Mouse (Mus musculus) lung, embryonic 14.5 days (tissue): ENCODE data around the gene Gm18336. TPM values are rescaled to one million over a fixed set of nuclear protein-coding genes. Genes with fewer than 3 reads are reported as not detected.

Source experiments
- ATAC-seq: fragments of 200-750 bp; cut with Nextera tagmentation; 2 replicates; pipeline ENCODE4 v1.8.0; 2017; ENCODE audit warnings: mild to moderate bottlenecking, moderate TSS enrichment, moderate library complexity; ENCODE audit not compliant: insufficient read depth
- DNase-seq: peaks from one replicate; pipeline ENCODE4 v3.0.0-alpha.2; 2015
- H3K27ac ChIP-seq: fragments of 300-500 bp; sonication (generic); 2 replicates; pipeline ENCODE4 v1.5.1; 2014; ENCODE audit warnings: low read depth, mild to moderate bottlenecking, moderate library complexity
- H3K27me3 ChIP-seq: fragments of 300-500 bp; sonication (generic); 2 replicates; pipeline ENCODE4 v1.6.1; 2014; ENCODE audit warnings: low read length, control low read depth; ENCODE audit not compliant: insufficient read depth
- H3K36me3 ChIP-seq: fragments of 300-500 bp; sonication (generic); 2 replicates; pipeline ENCODE4 v1.6.1; 2014; ENCODE audit warnings: control low read depth; ENCODE audit not compliant: insufficient read depth
- H3K4me1 ChIP-seq: fragments of 300-500 bp; sonication (generic); 2 replicates; pipeline ENCODE4 v1.6.1; 2014; ENCODE audit warnings: antibody characterized with exemption, control low read depth; ENCODE audit not compliant: insufficient read depth
- H3K4me2 ChIP-seq: fragments of 300-500 bp; sonication (generic); 2 replicates; pipeline ENCODE4 v1.6.1; 2014; ENCODE audit warnings: mild to moderate bottlenecking
- H3K4me3 ChIP-seq: fragments of 300-500 bp; sonication (generic); 2 replicates; pipeline ENCODE4 v1.5.1; 2014; ENCODE audit warnings: low read depth, low read length
- H3K9ac ChIP-seq: fragments of 300-500 bp; sonication (generic); 2 replicates; pipeline ENCODE4 v1.6.1; 2014
- H3K9me3 ChIP-seq: fragments of 300-500 bp; sonication (generic); 2 replicates; pipeline ENCODE4 v1.6.1; 2016; ENCODE audit warnings: low read depth, low read length, control low read depth
- CTCF ChIP-seq: IDR thresholded peaks from 2 replicates; pipeline ENCODE4 v1.5.1; 2016; ENCODE audit warnings: antibody characterized with exemption, low read depth
- WGBS: fragments of 180-500 bp; shearing (Covaris S2); extraction: QIAGEN DNeasy Blood & Tissue Kit; methylation state at CpG from one replicate; pipeline ENCODE4 v1.1.7; 2014; 5-methylcytosine and 5-hydroxymethylcytosine counted together
- polyA plus RNA-seq: library from polyadenylated mRNA; unstranded; fragments of >200 nt; fragmentation: Nextera tagmentation; extraction: Ambion mirVana; gene quantifications from 2 replicates; pipeline ENCODE4 v1.2.1, GENCODE M21; 2014

Gm18336 gene
- polyA plus RNA-seq, 1 experiment from 2014 or later: not detected

DNA sequence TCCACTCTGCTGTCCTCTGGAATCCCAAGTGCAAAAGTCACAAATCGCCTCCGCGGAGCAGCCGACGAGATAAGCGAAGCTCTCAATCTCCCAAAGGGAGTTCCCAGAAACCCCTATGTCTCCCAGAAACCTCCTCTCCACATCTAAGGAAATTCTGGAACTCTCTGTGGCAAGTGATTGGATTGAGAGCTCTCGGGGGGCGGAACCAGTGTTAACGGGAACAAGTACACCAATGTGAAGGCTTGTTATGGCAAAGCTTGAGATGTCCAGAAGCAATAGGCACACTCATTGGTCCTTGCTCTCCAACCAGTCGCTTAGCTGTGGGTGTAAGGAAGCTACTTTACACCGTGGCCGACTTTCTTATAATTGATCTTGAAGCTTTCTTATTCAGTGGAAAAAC is 3.1 kb upstream of the Gm18336 start:
- Histone ChIP-seq H3K9me3 (no peaks in the 10 kb centered on the region), H3K27me3 (no peaks in the 10 kb centered on the region), H3K4me1 (no peaks in the 10 kb centered on the region), H3K27ac (no peak overlapping the region), H3K4me2 (no peak overlapping the region), H3K9ac (no peak overlapping the region), H3K36me3 (no peaks in the 10 kb centered on the region), H3K4me3 (no peak overlapping the region)
- no peak for TF ChIP-seq CTCF
- DNase-seq (no peak), ATAC-seq (no peak)
- WGBS: 89% methylated on average over 12 of the region's 12 CpGs

DNA sequence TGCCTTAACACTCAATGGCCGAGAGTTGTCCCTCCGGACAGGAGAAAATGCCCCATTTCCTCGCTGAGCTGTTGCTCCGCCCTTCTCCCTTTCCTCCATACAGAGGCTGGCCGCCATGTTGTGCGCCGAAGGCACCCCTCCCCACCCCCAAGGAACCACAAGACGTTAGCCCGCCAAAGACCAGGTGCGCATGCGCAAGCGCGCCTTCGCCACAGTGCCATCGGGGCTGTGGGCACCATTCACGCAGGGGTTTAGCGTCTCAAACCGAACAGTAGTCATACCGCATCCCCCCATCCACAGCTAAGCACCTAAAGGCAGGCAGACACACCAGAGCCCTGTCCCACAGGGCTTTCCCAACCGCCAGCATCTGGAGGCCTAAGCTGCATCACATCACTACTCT is 2.4 kb upstream of the Gm18336 start:
- no peak overlapping the region for H3K4me2 ChIP-seq
- no peak overlapping the region for H3K4me3 ChIP-seq
- H3K9ac ChIP-seq: no peak overlapping the region
- no peaks in the 10 kb centered on the region for H3K36me3 ChIP-seq
- DNase-seq (no peak), ATAC-seq (no peak)
- no peaks in the 10 kb centered on the region for H3K27me3 ChIP-seq
- WGBS: 89% methylated on average over 20 of the region's 20 CpGs
- H3K4me1 ChIP-seq: no peaks in the 10 kb centered on the region
- no peaks in the 10 kb centered on the region for H3K9me3 ChIP-seq
- TF ChIP-seq CTCF: no peak
- H3K27ac ChIP-seq: no peak overlapping the region

DNA sequence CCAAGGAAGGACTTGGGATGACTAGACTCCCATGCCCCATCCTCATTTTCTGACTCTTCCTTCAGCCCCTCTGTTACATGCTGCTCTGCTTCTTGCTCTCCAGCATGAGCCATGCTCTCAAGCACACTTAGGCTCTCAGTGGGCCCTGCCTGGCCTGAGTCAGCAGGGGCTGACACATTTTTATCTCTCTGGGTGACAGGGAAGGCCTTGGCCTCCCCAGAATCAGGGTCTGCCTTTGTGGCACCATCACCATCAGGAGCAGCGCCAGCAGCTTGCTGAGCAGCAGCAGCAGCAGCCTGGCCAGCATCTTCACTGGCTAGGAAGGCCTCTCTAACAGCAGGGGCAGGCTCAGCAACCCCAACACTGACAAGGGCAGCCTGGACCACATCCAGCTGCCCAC is 2.1 kb downstream of the Gm18336 start:
- DNase-seq (no peak), ATAC-seq (no peak)
- H3K4me2 ChIP-seq: no peak overlapping the region
- no peaks in the 10 kb centered on the region for H3K36me3 ChIP-seq
- no peak overlapping the region for H3K27ac ChIP-seq
- no peak overlapping the region for H3K4me3 ChIP-seq
- H3K4me1 ChIP-seq: no peaks in the 10 kb centered on the region
- H3K27me3 ChIP-seq: no peaks in the 10 kb centered on the region
- no peak overlapping the region for H3K9ac ChIP-seq
- no peak for TF ChIP-seq CTCF
- 83% methylated on average over 1 of the region's 1 CpGs for WGBS
- H3K9me3 ChIP-seq: no peaks in the 10 kb centered on the region

DNA sequence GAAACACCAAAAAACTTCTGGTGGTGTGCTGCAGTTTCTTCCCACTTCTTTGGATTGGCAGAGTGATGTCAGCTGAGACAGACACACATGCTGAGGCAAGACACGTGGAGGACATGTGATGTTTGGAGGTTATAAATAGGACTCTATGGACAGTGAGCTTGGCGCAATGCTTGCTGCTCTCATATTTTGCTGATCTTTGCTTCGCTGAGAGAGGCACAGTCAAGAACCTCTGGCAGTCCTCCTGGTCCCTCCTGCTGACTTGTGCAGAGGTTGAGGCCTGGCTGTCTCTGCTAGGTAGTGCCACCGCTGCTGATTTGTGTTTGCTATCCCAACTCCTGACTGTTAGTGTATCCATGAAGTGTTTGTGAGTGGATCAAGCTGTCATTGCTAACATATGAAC is 7.1 kb downstream of the Gm18336 start:
- Histone ChIP-seq H3K9me3 (no peaks in the 10 kb centered on the region), H3K27me3 (no peaks in the 10 kb centered on the region), H3K4me2 (no peak overlapping the region), H3K4me3 (no peak overlapping the region), H3K4me1 (no peaks in the 10 kb centered on the region), H3K36me3 (no peaks in the 10 kb centered on the region), H3K9ac (no peak overlapping the region), H3K27ac (no peak overlapping the region)
- no peak for DNase-seq
- WGBS: 69% methylated on average over 4 of the region's 4 CpGs
- TF ChIP-seq CTCF: no peak
- no peak for ATAC-seq

DNA sequence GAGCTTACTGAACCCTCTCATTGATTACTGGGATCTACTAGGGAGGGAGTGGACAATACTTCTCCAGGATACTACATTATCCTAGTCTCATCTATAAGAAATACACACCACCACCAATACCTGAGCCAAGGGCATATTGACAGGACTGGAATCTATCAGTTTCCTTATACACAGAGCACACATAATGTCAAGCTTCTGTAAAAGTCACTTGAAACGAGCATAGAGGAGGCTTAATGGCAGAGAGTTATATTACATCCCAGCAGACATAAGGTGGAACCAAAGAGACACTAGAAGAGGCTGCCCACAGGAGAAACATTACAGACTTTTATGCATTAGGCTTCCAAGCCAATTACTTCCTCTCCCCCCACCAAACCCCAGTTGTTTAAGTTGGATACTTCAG is 13.6 kb downstream of the Gm18336 start:
- ATAC-seq (no peak), DNase-seq (no peak)
- TF ChIP-seq CTCF: no peak
- Histone ChIP-seq H3K36me3 (no peaks in the 10 kb centered on the region), H3K4me1 (no peaks in the 10 kb centered on the region), H3K9ac (no peak overlapping the region), H3K4me3 (no peak overlapping the region), H3K27me3 (no peaks in the 10 kb centered on the region), H3K4me2 (no peak overlapping the region), H3K9me3 (no peaks in the 10 kb centered on the region), H3K27ac (no peak overlapping the region)
- WGBS: 17% methylated on average over 1 of the region's 1 CpGs

DNA sequence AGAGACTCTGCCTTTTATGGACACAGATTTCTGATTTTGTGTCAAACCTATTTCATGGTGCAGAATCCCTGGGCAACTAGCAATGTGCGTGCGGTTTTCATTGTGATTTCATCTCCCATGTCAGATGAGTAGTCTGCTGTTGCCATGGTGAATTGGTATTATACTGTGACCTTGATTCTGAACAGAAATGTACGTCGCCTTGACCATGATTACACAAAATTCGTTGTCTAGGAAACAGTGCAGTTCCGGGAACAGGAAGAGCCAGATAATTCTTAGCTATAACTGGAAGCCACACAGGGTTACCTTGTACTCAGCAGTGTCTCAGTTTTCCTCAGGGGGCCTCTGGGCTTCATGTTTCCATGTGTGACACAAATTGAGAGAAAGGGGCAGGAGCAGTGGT is 14.1 kb downstream of the Gm18336 start:
- DNase-seq (no peak), ATAC-seq (no peak)
- Histone ChIP-seq H3K9ac (no peak overlapping the region), H3K27me3 (no peaks in the 10 kb centered on the region), H3K4me3 (no peak overlapping the region), H3K36me3 (no peaks in the 10 kb centered on the region), H3K4me2 (no peak overlapping the region), H3K27ac (no peak overlapping the region), H3K9me3 (no peaks in the 10 kb centered on the region), H3K4me1 (no peaks in the 10 kb centered on the region)
- TF ChIP-seq CTCF: no peak
- WGBS: 63% methylated on average over 6 of the region's 6 CpGs

DNA sequence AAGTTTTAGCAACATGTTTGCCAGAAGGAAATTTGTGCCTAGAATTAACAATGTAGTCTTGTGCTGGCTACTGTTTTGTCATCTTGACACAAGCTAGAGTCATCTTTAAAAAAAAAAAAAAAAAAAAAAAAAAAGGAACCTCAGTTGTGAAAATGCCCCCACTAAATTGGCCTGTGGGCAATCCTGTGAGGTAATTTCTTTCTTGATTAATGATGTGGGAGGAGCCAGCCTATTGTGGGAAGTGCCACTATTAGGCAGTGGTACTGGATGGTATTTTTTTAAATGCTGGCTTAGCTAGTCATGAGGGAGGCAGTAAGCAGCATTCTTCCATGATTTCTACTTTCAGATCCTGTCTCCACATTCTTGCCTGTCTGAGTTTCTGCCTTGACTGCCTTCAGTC is 35.2 kb downstream of the Gm18336 start:
- DNase-seq (no peak), ATAC-seq (no peak)
- no peaks in the 10 kb centered on the region for H3K4me1 ChIP-seq
- H3K27ac ChIP-seq: no peak overlapping the region
- no peak overlapping the region for H3K9ac ChIP-seq
- H3K36me3 ChIP-seq: 0 out of 2 replicates have a peak, but pooled peaks cover 4% of the 10 kb centered on the region
- no peak overlapping the region for H3K4me3 ChIP-seq
- no peaks in the 10 kb centered on the region for H3K9me3 ChIP-seq
- H3K27me3 ChIP-seq: no peaks in the 10 kb centered on the region
- no peak for TF ChIP-seq CTCF
- H3K4me2 ChIP-seq: no peak overlapping the region

DNA sequence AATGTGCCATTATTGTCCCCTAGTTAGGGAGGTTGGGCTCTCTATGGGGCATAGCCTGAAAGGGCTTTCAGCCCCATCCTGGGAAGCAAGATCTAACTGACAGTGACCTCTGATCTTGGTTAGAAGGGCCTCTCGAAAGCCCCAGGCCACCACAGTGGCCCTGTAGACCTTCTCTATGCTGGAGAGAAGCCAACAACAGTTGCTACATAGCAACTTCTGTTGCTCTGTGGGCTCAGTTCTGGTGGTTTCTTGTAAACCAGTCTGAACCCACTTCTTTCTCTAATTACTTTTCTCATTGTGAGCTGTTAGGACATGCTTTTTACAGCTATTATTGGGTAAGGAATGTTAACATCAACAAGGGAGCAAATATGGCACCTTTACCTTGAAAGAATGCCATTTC is 41.8 kb downstream of the Gm18336 start:
- no peak overlapping the region for H3K4me3 ChIP-seq
- H3K9me3 ChIP-seq: no peaks in the 10 kb centered on the region
- no peak overlapping the region for H3K4me2 ChIP-seq
- ATAC-seq: no peak
- no peak overlapping the region for H3K27ac ChIP-seq
- H3K4me1 ChIP-seq: no peaks in the 10 kb centered on the region
- no peak overlapping the region for H3K9ac ChIP-seq
- WGBS: 74% methylated on average over 1 of the region's 1 CpGs
- peaks cover 58% of the 10 kb centered on the region for H3K36me3 ChIP-seq
- no peak for DNase-seq
- no peak for TF ChIP-seq CTCF
- H3K27me3 ChIP-seq: no peaks in the 10 kb centered on the region
